Mouse (Mus musculus) bone marrow macrophage, adult 2 months (primary cell): ENCODE measurements at regions not wholly inside any gene's neighbourhood (a gene's known extent, or its start where the extent isn't known, plus 50 kb on each side); places are given as distances from the start of the nearest gene placed in this dataset.

Experiments used
- CTCF ChIP-seq: IDR thresholded peaks from 2 replicates; pipeline ENCODE4 v1.5.1; 2012; ENCODE audit warnings: low read depth, mild to moderate bottlenecking, low read length, moderate library complexity
- POLR2A ChIP-seq: IDR thresholded peaks from 2 replicates; pipeline ENCODE4 v1.6.1; 2012; ENCODE audit warnings: mild to moderate bottlenecking, low read depth, low read length, borderline replicate concordance

GRCm38 (mm10) chr12:58504283-58504682 lies 235.2 kb upstream of the Clec14a start:
- TF ChIP-seq CTCF (no peak), POLR2A (no peak)
